Comparison of ENCODE assay signal across 38 mouse cellular contexts in genomic region chr11:55128411-55128810, GRCm38 (mm10). TPM values are rescaled to one million over a fixed set of nuclear protein-coding genes. Genes with fewer than 3 reads are reported as not detected.
"Had no signal": no experiment of that assay in that cellular context is flagged by ENCODE, and none has a peak within 500 bp of the region (broad histone marks: within the 10 kb centered on the region; RNA-seq: fewer than 3 reads in every experiment).

No protein-coding gene starts in this region.

- DNase-seq: cerebellum, adult 8-10 months; cerebellum, adult 9-10 months; cerebellum, adult 9-11 months; cerebellum, postnatal 10 days; cerebellum, postnatal 14 days; cerebellum, postnatal 25 days; cerebellum, postnatal 36 days; embryo, embryonic 11 days; forebrain, postnatal 0 days; gastrocnemius, postnatal 10 days; gastrocnemius, postnatal 14 days; gastrocnemius, postnatal 25 days; gastrocnemius, postnatal 36 days; heart, adult 11 months; heart, adult 18-20 months; heart, adult 2 months had no signal

- H3K4me1 ChIP-seq: embryonic facial prominence, embryonic 10.5 days; embryonic facial prominence, embryonic 12.5 days; embryonic facial prominence, embryonic 13.5 days; embryonic facial prominence, embryonic 15.5 days; forebrain, embryonic 10.5 days; forebrain, embryonic 12.5 days; forebrain, embryonic 15.5 days had no signal

- ATAC-seq: forebrain, embryonic 13.5 days; forebrain, embryonic 14.5 days; forebrain, embryonic 15.5 days; forebrain, embryonic 16.5 days had no signal

- H3K9ac ChIP-seq: embryonic facial prominence, embryonic 12.5 days; embryonic facial prominence, embryonic 13.5 days; embryonic facial prominence, embryonic 15.5 days; forebrain, embryonic 12.5 days; forebrain, embryonic 13.5 days; forebrain, embryonic 15.5 days; forebrain, postnatal 0 days had no signal

- H3K4me2 ChIP-seq: embryonic facial prominence, embryonic 12.5 days; embryonic facial prominence, embryonic 13.5 days; embryonic facial prominence, embryonic 15.5 days; forebrain, embryonic 12.5 days; forebrain, embryonic 13.5 days; forebrain, embryonic 15.5 days had no signal

- H3K9me3 ChIP-seq: embryonic facial prominence, embryonic 10.5 days; embryonic facial prominence, embryonic 12.5 days; embryonic facial prominence, embryonic 13.5 days; embryonic facial prominence, embryonic 15.5 days; forebrain, embryonic 10.5 days; forebrain, embryonic 12.5 days; forebrain, embryonic 13.5 days; forebrain, embryonic 15.5 days had no signal

- H3K36me3 ChIP-seq: embryonic facial prominence, embryonic 10.5 days; embryonic facial prominence, embryonic 12.5 days; embryonic facial prominence, embryonic 13.5 days; embryonic facial prominence, embryonic 15.5 days; forebrain, embryonic 10.5 days; forebrain, embryonic 12.5 days; forebrain, embryonic 15.5 days had no signal

- H3K4me3 ChIP-seq: embryonic facial prominence, embryonic 10.5 days; embryonic facial prominence, embryonic 12.5 days; embryonic facial prominence, embryonic 13.5 days; embryonic facial prominence, embryonic 15.5 days; erythroblast, embryonic 14.5 days; forebrain, embryonic 10.5 days; forebrain, embryonic 12.5 days; forebrain, embryonic 13.5 days; forebrain, embryonic 15.5 days; heart, adult 2 months had no signal

- H3K27ac ChIP-seq: embryonic facial prominence, embryonic 10.5 days; embryonic facial prominence, embryonic 12.5 days; embryonic facial prominence, embryonic 13.5 days; embryonic facial prominence, embryonic 15.5 days; forebrain, embryonic 10.5 days; forebrain, embryonic 12.5 days; forebrain, embryonic 13.5 days; forebrain, embryonic 15.5 days; heart, adult 2 months had no signal

- H3K27me3 ChIP-seq: embryonic facial prominence, embryonic 12.5 days; embryonic facial prominence, embryonic 13.5 days; embryonic facial prominence, embryonic 15.5 days; forebrain, embryonic 12.5 days; forebrain, embryonic 13.5 days; forebrain, embryonic 15.5 days had no signal

RNA-seq across cellular contexts. Expression of gene Slc36a3, which starts 23.1 kb away (rescaled TPM):
- total RNA-seq: common myeloid progenitor, adult 5-6 weeks; forebrain, postnatal 0 days; gastrocnemius, adult 18-20 months; gastrocnemius, adult 8-10 months; gastrocnemius, postnatal 10 days; gastrocnemius, postnatal 14 days; gastrocnemius, postnatal 25 days; gastrocnemius, postnatal 36 days; gastrocnemius, postnatal 4 days; granulocyte monocyte progenitor cell, adult 5-6 weeks; heart, adult 18-20 months; heart, adult 2 months; heart, adult 8-10 months had no signal
- polyA plus RNA-seq: cortical plate, adult 2 months; embryonic facial prominence, embryonic 10.5 days; embryonic facial prominence, embryonic 11.5 days; embryonic facial prominence, embryonic 12.5 days; embryonic facial prominence, embryonic 13.5 days; embryonic facial prominence, embryonic 14.5 days; embryonic facial prominence, embryonic 15.5 days; erythroblast, embryonic 14.5 days; forebrain, embryonic 10.5 days; forebrain, embryonic 11.5 days; forebrain, embryonic 12.5 days; forebrain, embryonic 13.5 days; forebrain, embryonic 14.5 days; forebrain, embryonic 15.5 days; forebrain, embryonic 16.5 days; forebrain, postnatal 0 days; frontal cortex, adult 2 months; heart, adult 2 months had no signal

RNA-seq across cellular contexts. Expression of gene Ccdc69, which starts 50.5 kb away (rescaled TPM):
- polyA plus RNA-seq: erythroblast, embryonic 14.5 days had no signal

RNA-seq across cellular contexts. Expression of gene Slc36a2, which starts 56.5 kb away (rescaled TPM):
- polyA plus RNA-seq: forebrain, embryonic 11.5 days; forebrain, embryonic 12.5 days; forebrain, embryonic 15.5 days had no signal
